Mouse (Mus musculus): ENCODE data around the gene Rbms3. TPM values are rescaled to one million over a fixed set of nuclear protein-coding genes. Genes with fewer than 3 reads are reported as not detected.

Gene Rbms3
- polyA plus RNA-seq, 1 experiment from 2014 or later: 45.9 TPM

DNA sequence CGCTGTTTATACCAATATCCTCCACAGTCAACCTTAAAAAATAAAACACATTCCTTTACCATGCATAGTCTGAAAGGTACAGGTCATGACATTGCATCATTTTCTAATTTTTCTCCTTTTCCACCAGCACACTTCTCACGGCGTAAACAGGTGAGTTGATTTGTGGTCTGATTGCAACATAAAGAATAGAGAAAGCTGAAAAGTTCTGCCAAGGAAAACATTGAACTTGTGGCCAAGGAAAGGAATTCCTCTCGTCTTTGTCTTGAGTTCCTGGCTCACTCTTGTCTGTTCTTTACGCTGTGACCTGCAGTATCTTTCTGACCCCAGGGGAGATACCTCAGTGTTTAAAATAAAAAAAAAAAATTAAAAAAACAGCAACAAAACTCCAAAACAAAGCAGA is 370.1 kb downstream of the Rbms3 start:
- 87% methylated on average over 5 of the region's 5 CpGs for WGBS
- H3K9me3 ChIP-seq (replicated peaks; ENCODE audit: control insufficient read depth, low read length): no peaks in the 10 kb centered on the region
- H3K9ac ChIP-seq (replicated peaks; ENCODE audit: low read length): no peak overlapping the region
- no peak overlapping the region for H3K4me2 ChIP-seq (ENCODE audit: low read depth, low read length)
- no peak overlapping the region for H3K27ac ChIP-seq (replicated peaks; ENCODE audit: low read depth, low read length)
- no peak overlapping the region for H3K4me3 ChIP-seq (ENCODE audit: low read depth, low read length)
- no peaks in the 10 kb centered on the region for H3K36me3 ChIP-seq (replicated peaks; ENCODE audit: control insufficient read depth, insufficient read depth, low read depth, low read length)
- ATAC-seq (replicated peaks; ENCODE audit: insufficient number of reproducible peaks, low FRiP score, low TSS enrichment, low read depth) (no peak), DNase-seq (ENCODE audit: low spot score) (no peak)
- H3K4me1 ChIP-seq (ENCODE audit: control insufficient read depth, insufficient read depth, low read length): no peaks in the 10 kb centered on the region
- H3K27me3 ChIP-seq (ENCODE audit: control insufficient read depth, insufficient read depth, low read length): no peaks in the 10 kb centered on the region

DNA sequence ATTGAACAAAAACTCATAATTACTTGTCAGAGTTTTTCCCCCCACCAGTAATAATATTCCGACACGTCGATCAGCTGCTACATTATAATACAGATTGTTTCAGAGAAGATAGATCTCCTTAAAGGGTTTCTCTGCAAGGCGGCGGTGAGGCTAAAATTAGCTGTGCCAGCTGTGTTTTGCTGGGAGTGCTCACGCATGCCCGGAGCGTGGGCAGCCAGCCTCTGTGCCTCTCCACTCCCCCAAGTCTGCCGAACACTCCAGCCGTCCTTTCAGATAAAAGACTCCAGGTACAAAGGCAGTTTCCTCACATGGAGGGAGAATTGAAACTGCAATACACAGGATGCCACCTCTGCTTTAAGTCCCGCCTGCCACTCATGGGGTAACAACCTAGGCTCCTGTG is 376.4 kb downstream of the Rbms3 start:
- no peak overlapping the region for H3K27ac ChIP-seq (replicated peaks; ENCODE audit: low read depth, low read length)
- DNase-seq (ENCODE audit: low spot score): peak; percentile 28
- H3K4me1 ChIP-seq (ENCODE audit: control insufficient read depth, insufficient read depth, low read length): no peaks in the 10 kb centered on the region
- no peak overlapping the region for H3K9ac ChIP-seq (replicated peaks; ENCODE audit: low read length)
- no peaks in the 10 kb centered on the region for H3K9me3 ChIP-seq (replicated peaks; ENCODE audit: control insufficient read depth, low read length)
- H3K4me3 ChIP-seq (ENCODE audit: low read depth, low read length): no peak overlapping the region
- no peaks in the 10 kb centered on the region for H3K27me3 ChIP-seq (ENCODE audit: control insufficient read depth, insufficient read depth, low read length)
- ATAC-seq (replicated peaks; ENCODE audit: insufficient number of reproducible peaks, low FRiP score, low TSS enrichment, low read depth): no peak
- peak overlapping the region; percentile 2; the same call in 1 of the 2 replicates for H3K4me2 ChIP-seq (ENCODE audit: low read depth, low read length)
- H3K36me3 ChIP-seq (replicated peaks; ENCODE audit: control insufficient read depth, insufficient read depth, low read depth, low read length): no peaks in the 10 kb centered on the region
- 41% methylated on average over 11 of the region's 11 CpGs for WGBS

DNA sequence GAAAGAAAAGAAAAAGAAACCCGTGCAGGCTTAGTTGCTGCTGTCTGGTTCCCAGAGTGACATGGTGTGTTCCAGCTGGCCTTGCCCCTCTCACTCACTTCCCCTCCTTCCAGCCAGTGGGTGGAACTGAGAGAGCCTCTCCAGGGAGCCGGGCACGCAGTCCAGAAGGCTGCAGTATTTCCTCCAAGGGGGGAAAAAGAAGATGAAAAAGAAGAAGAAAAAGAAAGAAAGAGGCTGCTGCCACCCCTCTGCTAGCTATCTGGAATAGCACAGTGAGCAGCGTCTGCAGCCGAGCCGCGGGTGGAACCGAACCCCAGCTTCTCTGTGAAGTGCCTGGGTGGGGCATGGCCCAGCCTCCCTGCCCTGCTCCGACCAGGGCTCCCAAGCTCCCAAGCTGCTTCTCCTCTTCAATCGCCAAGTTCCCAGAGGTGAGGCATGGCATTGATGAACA is 377.3 kb downstream of the Rbms3 start:
- no peaks in the 10 kb centered on the region for H3K9me3 ChIP-seq (replicated peaks; ENCODE audit: control insufficient read depth, low read length)
- H3K36me3 ChIP-seq (replicated peaks; ENCODE audit: control insufficient read depth, insufficient read depth, low read depth, low read length): no peaks in the 10 kb centered on the region
- ATAC-seq (replicated peaks; ENCODE audit: insufficient number of reproducible peaks, low FRiP score, low TSS enrichment, low read depth) (peak; percentile 86), DNase-seq (ENCODE audit: low spot score) (peak; percentile 68)
- peak overlapping the region; percentile 36 for H3K4me2 ChIP-seq (ENCODE audit: low read depth, low read length)
- H3K4me3 ChIP-seq (ENCODE audit: low read depth, low read length): peak overlapping the region; percentile 58
- H3K9ac ChIP-seq (replicated peaks; ENCODE audit: low read length): peak overlapping the region; percentile 56
- no peaks in the 10 kb centered on the region for H3K27me3 ChIP-seq (ENCODE audit: control insufficient read depth, insufficient read depth, low read length)
- H3K27ac ChIP-seq (replicated peaks; ENCODE audit: low read depth, low read length): no peak overlapping the region; the same call in 1 of the 2 replicates
- H3K4me1 ChIP-seq (ENCODE audit: control insufficient read depth, insufficient read depth, low read length): no peaks in the 10 kb centered on the region
- 0% methylated on average over 10 of the region's 10 CpGs for WGBS

DNA sequence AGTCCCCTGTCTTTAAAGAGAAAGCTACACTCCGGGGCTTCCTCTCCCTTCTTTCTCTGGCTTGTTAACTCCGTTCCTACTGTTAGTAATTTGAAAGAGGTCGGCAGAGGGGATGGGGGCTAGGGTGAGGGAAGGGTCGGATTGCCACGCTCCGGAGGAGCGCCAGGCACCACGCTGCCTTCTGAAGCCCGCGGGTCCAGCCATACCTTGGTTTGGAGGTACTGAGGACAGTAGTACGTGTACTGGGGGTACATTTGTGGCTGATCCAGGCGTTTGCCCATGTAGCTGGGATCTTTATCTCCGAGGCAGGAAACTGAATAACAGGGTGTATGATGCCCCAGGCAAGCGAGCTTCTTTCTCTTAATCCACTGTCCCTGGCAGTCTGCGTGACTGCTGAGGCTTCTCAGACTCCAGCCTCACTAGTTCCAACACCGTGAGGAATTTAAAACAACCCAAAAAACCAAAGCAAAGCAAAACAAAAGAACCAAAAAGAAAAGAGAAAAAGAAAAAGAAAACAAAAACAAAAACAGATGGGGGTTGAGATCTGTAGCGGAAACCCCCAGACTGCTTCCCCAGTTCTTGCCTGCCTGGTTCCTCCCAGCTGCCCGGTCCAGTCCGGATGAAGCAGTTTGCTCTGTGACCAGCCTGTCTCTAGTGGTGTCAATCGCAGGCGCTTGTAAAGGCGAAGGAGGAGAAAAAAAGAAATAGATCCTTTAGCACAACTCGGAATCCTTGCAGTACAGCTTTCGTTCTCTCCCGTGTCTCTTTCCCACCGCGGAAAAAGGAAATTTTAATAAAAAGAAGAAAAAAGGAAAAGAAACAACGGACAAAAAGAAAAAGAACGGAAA is 378.0 kb downstream of the Rbms3 start:
- ATAC-seq (replicated peaks; ENCODE audit: insufficient number of reproducible peaks, low FRiP score, low TSS enrichment, low read depth): peak; percentile 58

DNA sequence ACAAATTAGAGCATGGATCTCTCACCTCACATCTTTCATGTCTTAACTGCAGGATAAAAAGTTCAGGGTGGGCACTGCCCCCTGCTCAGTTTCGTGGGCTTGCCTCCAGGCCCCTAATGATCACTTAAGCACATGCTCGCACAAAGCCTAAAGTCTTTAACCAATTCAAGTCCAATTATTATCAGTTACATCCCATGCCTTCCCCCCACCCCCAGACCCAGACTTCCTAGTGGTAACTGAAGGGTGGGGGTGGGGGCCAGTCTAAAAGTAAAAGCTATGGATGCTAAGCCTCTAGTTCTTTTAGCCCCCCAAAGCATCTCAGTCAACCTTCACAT is 378.9 kb downstream of the Rbms3 start:
- no peaks in the 10 kb centered on the region for H3K27me3 ChIP-seq (ENCODE audit: control insufficient read depth, insufficient read depth, low read length)
- peak overlapping the region; percentile 81 for H3K9ac ChIP-seq (replicated peaks; ENCODE audit: low read length)

More for the DNA sequence above, 378.0 kb downstream of the Rbms3 start:
- Histone ChIP-seq H3K4me3 (ENCODE audit: low read depth, low read length) (peak overlapping the region; percentile 58), H3K4me2 (ENCODE audit: low read depth, low read length) (peak overlapping the region; percentile 64), H3K36me3 (replicated peaks; ENCODE audit: control insufficient read depth, insufficient read depth, low read depth, low read length) (no peaks in the 10 kb centered on the region), H3K27me3 (ENCODE audit: control insufficient read depth, insufficient read depth, low read length) (no peaks in the 10 kb centered on the region), H3K9ac (replicated peaks; ENCODE audit: low read length) (peak overlapping the region; percentile 81), H3K27ac (replicated peaks; ENCODE audit: low read depth, low read length) (peak overlapping the region; percentile 68), H3K9me3 (replicated peaks; ENCODE audit: control insufficient read depth, low read length) (no peaks in the 10 kb centered on the region), H3K4me1 (ENCODE audit: control insufficient read depth, insufficient read depth, low read length) (no peaks in the 10 kb centered on the region)
- under 1% methylated on average over 29 of the region's 29 CpGs for WGBS
- peak; percentile 68 for DNase-seq (ENCODE audit: low spot score)

DNA sequence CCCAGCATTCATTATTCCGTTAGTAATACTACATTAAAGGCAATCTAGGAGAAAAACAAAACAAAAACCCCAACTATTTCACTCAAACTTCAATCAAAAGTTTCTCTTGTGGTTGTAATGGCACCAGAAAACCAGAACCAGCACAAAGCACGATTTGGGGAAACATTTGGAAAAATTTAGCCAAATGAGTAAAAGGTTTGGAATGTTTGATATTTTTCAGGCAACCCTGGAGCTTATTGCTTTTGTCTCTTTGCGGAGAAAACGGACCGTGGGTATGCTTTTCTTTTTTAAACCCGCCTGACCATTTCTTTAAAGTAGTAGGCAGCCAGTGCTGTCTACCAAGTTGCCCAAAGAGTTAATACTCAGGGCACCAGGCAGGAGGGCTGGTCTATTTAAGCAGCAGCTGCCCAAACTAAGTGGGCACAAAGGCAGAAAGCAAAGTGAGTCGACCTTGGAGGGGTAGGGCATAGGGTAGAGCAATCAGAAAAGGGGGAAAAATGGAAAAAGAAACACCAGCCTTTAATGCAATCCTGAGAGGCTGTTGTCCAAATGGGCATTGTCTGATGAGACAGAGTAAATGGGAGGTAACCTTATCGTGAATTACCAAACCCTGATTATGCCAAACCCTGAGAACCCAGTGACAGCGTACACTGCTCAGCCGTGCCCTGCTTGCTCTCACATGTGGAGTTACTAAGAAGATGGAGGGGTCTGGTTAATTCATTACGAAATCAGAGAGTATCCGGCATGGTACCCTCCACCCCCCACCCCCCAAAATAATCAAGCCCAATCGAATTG is 379.5 kb downstream of the Rbms3 start:
- no peaks in the 10 kb centered on the region for H3K9me3 ChIP-seq (replicated peaks; ENCODE audit: control insufficient read depth, low read length)
- H3K27ac ChIP-seq (replicated peaks; ENCODE audit: low read depth, low read length): peak overlapping the region; percentile 68; the same call in 1 of the 2 replicates
- H3K27me3 ChIP-seq (ENCODE audit: control insufficient read depth, insufficient read depth, low read length): no peaks in the 10 kb centered on the region
- peak overlapping the region; percentile 64 for H3K4me2 ChIP-seq (ENCODE audit: low read depth, low read length)
- no peaks in the 10 kb centered on the region for H3K36me3 ChIP-seq (replicated peaks; ENCODE audit: control insufficient read depth, insufficient read depth, low read depth, low read length)
- ATAC-seq (replicated peaks; ENCODE audit: insufficient number of reproducible peaks, low FRiP score, low TSS enrichment, low read depth) (0 out of 2 replicates have a peak, but pooled peaks have one; percentile 40), DNase-seq (ENCODE audit: low spot score) (peak; percentile 39)
- H3K9ac ChIP-seq (replicated peaks; ENCODE audit: low read length): peak overlapping the region; percentile 81
- peak overlapping the region; percentile 58 for H3K4me3 ChIP-seq (ENCODE audit: low read depth, low read length)
- WGBS: 16% methylated on average over 13 of the region's 13 CpGs
- no peaks in the 10 kb centered on the region for H3K4me1 ChIP-seq (ENCODE audit: control insufficient read depth, insufficient read depth, low read length)

More for the DNA sequence above, 378.9 kb downstream of the Rbms3 start:
- H3K9me3 ChIP-seq (replicated peaks; ENCODE audit: control insufficient read depth, low read length): no peaks in the 10 kb centered on the region
- peak overlapping the region; percentile 58 for H3K4me3 ChIP-seq (ENCODE audit: low read depth, low read length)
- no peaks in the 10 kb centered on the region for H3K36me3 ChIP-seq (replicated peaks; ENCODE audit: control insufficient read depth, insufficient read depth, low read depth, low read length)
- WGBS: 5% methylated on average over 2 of the region's 2 CpGs
- peak overlapping the region; percentile 64 for H3K4me2 ChIP-seq (ENCODE audit: low read depth, low read length)
- H3K27ac ChIP-seq (replicated peaks; ENCODE audit: low read depth, low read length): peak overlapping the region; percentile 68
- DNase-seq (ENCODE audit: low spot score) (peak; percentile 43), ATAC-seq (replicated peaks; ENCODE audit: insufficient number of reproducible peaks, low FRiP score, low TSS enrichment, low read depth) (no peak)
- H3K4me1 ChIP-seq (ENCODE audit: control insufficient read depth, insufficient read depth, low read length): no peaks in the 10 kb centered on the region

DNA sequence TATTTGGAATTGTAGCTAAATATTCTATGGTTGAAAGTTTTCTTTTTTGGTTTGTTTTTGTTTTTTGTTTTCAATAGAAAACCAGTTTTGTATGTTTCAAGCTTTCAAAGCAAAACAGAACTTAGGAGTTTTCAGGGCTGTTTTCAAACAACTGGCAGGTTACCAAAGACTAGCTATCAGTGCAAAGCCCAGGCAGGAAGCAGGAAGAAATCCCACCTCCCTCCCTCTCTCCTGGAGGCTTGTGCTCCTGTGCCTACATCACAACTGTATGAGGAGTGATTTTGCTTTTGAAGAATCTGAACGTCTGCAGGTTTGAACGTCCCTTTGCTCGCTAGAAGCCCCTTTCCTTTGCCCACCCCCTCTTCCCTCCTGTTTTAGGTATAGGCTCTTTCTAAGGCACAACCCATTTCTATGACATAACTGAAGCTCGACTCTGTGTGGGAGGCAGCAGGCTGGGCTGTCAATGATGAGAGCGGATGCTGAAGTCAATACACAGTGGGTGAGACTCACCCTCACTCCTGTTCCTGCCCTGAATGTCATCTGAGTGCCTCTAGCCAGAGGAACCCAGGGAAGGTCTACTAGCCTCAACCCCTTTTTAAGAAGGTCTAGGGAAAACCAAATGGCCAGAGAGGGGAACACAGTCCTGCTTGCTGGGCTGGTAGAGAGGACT is 382.3 kb downstream of the Rbms3 start:
- DNase-seq (ENCODE audit: low spot score): no peak
- Histone ChIP-seq H3K4me3 (ENCODE audit: low read depth, low read length) (no peak overlapping the region), H3K4me1 (ENCODE audit: control insufficient read depth, insufficient read depth, low read length) (no peaks in the 10 kb centered on the region), H3K27ac (replicated peaks; ENCODE audit: low read depth, low read length) (no peak overlapping the region), H3K9ac (replicated peaks; ENCODE audit: low read length) (no peak overlapping the region), H3K36me3 (replicated peaks; ENCODE audit: control insufficient read depth, insufficient read depth, low read depth, low read length) (no peaks in the 10 kb centered on the region), H3K27me3 (ENCODE audit: control insufficient read depth, insufficient read depth, low read length) (no peaks in the 10 kb centered on the region), H3K9me3 (replicated peaks; ENCODE audit: control insufficient read depth, low read length) (no peaks in the 10 kb centered on the region), H3K4me2 (ENCODE audit: low read depth, low read length) (no peak overlapping the region)
- 22% methylated on average over 5 of the region's 5 CpGs for WGBS
- no peak for ATAC-seq (replicated peaks; ENCODE audit: insufficient number of reproducible peaks, low FRiP score, low TSS enrichment, low read depth)
